Mouse (Mus musculus) hindbrain, embryonic 10.5 days (tissue): ENCODE data around the gene Mcrip1. TPM values are rescaled to one million over a fixed set of nuclear protein-coding genes. Genes with fewer than 3 reads are reported as not detected.
A peak's percentile ranks its signal among the peaks of the same experiment; 100 is the strongest.

Source experiments
- DNase-seq: peaks from one replicate; pipeline ENCODE4 v3.0.0-alpha.2; 2017; ENCODE audit warnings: low spot score
- H3K27ac ChIP-seq: fragments of 300-500 bp; sonication (generic); 2 replicates; pipeline ENCODE4 v1.5.1; 2016; ENCODE audit warnings: mild to moderate bottlenecking, moderate library complexity
- H3K27me3 ChIP-seq: fragments of 300-500 bp; sonication (generic); 2 replicates; pipeline ENCODE4 v1.6.1; 2016; ENCODE audit warnings: mild to moderate bottlenecking; ENCODE audit not compliant: poor library complexity, insufficient read depth, severe bottlenecking
- H3K36me3 ChIP-seq: fragments of 300-500 bp; sonication (generic); 2 replicates; pipeline ENCODE4 v1.6.1; 2016; ENCODE audit warnings: mild to moderate bottlenecking, moderate library complexity
- H3K4me1 ChIP-seq: fragments of 300-500 bp; sonication (generic); replicated peaks from 2 replicates; pipeline ENCODE4 v1.6.1; 2016; ENCODE audit warnings: mild to moderate bottlenecking
- H3K4me3 ChIP-seq: fragments of 300-500 bp; sonication (generic); 2 replicates; pipeline ENCODE4 v1.5.1; 2016; ENCODE audit warnings: mild to moderate bottlenecking, moderate library complexity
- H3K9me3 ChIP-seq: fragments of 300-500 bp; sonication (generic); 2 replicates; pipeline ENCODE4 v1.6.1; 2016; ENCODE audit warnings: mild to moderate bottlenecking, moderate library complexity
- WGBS: fragments of 180-500 bp; shearing (Covaris S2); methylation state at CpG from one replicate; pipeline ENCODE4 v1.1.7; 2016; 5-methylcytosine and 5-hydroxymethylcytosine counted together
- polyA plus RNA-seq: library from polyadenylated mRNA; unstranded; fragments of >200 nt; fragmentation: Nextera tagmentation; extraction: Ambion mirVana; gene quantifications from 2 replicates; pipeline ENCODE4 v1.2.1, GENCODE M21; 2016

Mcrip1 gene
- polyA plus RNA-seq, 1 experiment from 2014 or later = 261 TPM

DNA sequence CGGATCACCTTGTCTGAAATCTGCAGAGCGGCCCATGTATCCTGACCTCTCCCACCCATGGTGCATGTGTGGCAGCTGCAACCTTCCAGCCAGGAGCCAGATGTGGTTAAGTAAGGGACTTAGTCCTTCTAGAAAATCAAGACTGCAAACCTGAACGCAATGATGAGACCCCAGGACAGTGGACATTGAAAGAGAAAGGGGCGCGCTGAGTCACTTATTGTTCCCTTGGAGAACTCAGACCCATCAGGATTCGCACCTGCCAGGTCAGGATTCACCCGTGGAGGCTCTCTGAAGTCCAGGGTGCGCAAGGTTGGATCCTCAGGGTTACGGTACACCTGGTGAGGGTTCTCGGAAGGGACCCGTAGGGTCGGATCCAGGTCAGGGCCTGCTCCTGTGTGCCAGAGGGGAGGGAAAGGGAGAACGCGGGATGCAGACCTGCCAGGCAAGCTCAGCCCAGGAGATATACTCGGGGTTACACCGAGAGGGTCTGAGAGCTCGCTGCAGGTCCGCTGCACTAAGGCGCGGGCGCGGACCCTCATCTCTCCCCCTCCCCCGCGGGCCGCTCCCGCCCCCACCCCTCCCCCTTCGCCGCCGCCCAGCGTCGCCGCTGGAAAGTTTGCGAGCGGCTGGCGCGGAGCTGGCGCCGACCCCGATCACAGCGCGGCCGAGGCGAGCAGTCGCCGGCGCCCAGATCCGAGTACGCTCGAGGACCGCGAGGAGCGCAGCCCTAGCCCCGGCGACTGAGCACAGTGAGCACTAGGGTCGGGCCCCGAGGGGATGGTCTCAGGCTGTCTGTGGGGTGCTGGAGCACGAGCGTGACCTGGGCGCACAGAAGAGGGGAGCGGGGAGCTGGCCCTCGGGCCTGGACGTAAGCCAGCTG, 19.2 kb downstream of the Mcrip1 start, which contains the start of gene Gcgr:
Gcgr (plus strand) TSS at position 615 of the 880 bp plus-strand sequence.
- no peaks in the 10 kb centered on the region for H3K36me3 ChIP-seq
- DNase-seq = peak; percentile 47
- peak within 1 kb of the TSS; percentile 52 for H3K4me3 ChIP-seq
- H3K27me3 ChIP-seq = peaks cover 81% of the 10 kb centered on the region
- peaks cover 28% of the 10 kb centered on the region for H3K4me1 ChIP-seq
- H3K9me3 ChIP-seq = no peaks in the 10 kb centered on the region
- WGBS = 8% methylated on average over 62 of the region's 62 CpGs
- H3K27ac ChIP-seq = peak within 1 kb of the TSS; percentile 66

DNA sequence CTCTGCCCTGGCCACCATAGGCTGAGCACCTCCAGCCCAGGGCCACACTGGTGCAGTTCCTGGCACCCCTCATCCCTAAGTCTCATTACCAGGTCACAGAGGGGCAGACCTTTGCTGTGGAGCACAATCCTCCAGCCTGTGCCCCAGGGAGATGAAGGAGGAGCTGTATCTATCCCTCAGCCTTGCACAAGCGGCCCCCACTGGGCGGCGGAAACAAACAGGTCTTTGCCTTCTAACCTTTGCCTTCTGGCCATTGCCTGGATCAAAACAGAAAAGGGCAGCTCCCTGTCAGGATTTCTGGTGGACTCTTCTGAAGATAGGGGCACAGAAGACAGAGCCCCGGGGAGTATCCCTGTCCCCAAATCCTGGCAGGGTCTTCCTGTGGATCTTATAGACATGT, 20.6 kb downstream of the Mcrip1 start:
- H3K27ac ChIP-seq = 0 out of 2 replicates have a peak overlapping the region, but pooled peaks have one; percentile 2
- H3K27me3 ChIP-seq = peaks cover 67% of the 10 kb centered on the region
- no peak for DNase-seq
- H3K4me3 ChIP-seq = no peak overlapping the region
- H3K4me1 ChIP-seq = peaks cover 28% of the 10 kb centered on the region
- WGBS = 45% methylated on average over 4 of the region's 4 CpGs
- H3K36me3 ChIP-seq = no peaks in the 10 kb centered on the region
- H3K9me3 ChIP-seq = no peaks in the 10 kb centered on the region

DNA sequence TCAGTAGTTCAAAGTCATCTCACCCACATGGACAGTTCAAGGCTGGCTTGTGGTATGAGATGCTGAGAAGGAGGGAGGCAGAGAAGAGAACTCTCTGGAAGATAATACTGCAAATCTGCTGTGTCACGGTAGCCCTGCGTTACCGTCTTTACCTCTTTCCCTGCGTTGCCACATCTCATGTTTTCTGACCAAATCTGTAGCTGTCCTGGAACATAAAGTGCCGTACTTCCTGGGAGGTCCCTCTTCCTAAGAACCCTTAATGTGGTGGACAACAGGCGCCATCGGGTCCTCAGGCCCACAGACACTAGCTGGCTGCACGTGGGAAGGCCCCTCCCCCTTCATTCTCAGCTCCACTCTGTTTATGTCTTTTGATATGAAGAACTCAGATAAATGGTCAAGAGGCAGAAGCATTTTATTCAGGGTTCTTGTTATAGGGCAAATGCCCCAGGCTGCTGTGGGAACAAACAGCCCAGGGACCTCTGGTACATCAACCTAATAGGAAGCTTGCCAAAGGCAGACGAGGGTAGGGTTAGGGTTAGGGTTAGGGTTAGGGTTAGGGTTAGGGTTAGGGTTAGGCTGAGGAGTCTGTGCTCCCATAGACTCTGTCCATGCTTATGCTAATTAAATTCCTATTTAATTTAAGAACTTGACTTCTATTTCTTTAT, 21.7 kb downstream of the Mcrip1 start:
- H3K4me1 ChIP-seq = peaks cover 28% of the 10 kb centered on the region
- WGBS = 80% methylated on average over 9 of the region's 9 CpGs
- no peak overlapping the region for H3K27ac ChIP-seq
- H3K9me3 ChIP-seq = no peaks in the 10 kb centered on the region
- H3K4me3 ChIP-seq = no peak overlapping the region
- DNase-seq = no peak
- no peaks in the 10 kb centered on the region for H3K36me3 ChIP-seq
- H3K27me3 ChIP-seq = peaks cover 56% of the 10 kb centered on the region

DNA sequence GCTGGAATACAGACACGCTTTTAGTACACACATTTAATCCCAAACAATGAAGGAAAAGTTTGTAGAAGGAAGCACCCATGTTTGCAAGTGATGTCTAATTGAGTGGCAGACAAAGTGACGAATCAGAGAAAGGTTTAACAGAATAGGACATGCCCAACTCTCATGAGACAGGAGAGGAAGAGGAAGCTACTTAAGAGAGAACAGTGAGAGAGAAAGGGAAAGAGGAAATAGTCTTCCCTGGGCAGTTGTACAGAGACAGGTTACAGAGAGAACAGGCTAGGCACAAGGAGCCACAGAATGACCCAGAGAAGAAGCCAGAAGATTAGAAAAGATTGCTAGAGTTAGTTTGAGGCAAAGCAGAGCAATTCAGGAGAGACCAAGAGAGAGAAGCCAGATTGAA, 23.6 kb downstream of the Mcrip1 start:
- Histone ChIP-seq H3K27ac (no peak overlapping the region), H3K36me3 (no peaks in the 10 kb centered on the region), H3K4me1 (peaks cover 22% of the 10 kb centered on the region), H3K4me3 (no peak overlapping the region), H3K9me3 (no peaks in the 10 kb centered on the region), H3K27me3 (peaks cover 37% of the 10 kb centered on the region)
- DNase-seq = no peak
- 79% methylated on average over 2 of the region's 2 CpGs for WGBS

DNA sequence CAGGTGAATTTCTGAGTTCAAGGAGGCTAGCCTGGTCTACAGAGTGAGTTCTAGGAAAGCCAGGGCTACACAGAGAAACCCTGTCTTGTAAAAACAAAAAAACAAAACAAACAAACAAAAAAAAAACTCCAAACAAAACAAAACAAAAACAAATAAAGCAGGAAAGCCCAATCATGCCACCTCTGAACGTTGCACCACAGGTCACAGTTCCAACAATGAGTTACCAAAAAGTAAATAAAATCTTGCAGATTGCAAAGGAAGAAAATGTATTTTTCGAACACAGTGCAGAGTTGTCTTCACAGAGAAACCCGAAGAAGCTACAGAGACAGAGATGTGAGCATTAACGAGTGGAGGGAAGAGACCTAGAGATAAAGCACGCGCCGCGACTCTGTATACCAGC, 26.9 kb downstream of the Mcrip1 start:
- H3K36me3 ChIP-seq = no peaks in the 10 kb centered on the region
- peaks cover 15% of the 10 kb centered on the region for H3K4me1 ChIP-seq
- H3K4me3 ChIP-seq = no peak overlapping the region
- peaks cover 3% of the 10 kb centered on the region for H3K27me3 ChIP-seq
- H3K27ac ChIP-seq = no peak overlapping the region
- DNase-seq = no peak
- H3K9me3 ChIP-seq = no peaks in the 10 kb centered on the region
- 88% methylated on average over 8 of the region's 8 CpGs for WGBS

DNA sequence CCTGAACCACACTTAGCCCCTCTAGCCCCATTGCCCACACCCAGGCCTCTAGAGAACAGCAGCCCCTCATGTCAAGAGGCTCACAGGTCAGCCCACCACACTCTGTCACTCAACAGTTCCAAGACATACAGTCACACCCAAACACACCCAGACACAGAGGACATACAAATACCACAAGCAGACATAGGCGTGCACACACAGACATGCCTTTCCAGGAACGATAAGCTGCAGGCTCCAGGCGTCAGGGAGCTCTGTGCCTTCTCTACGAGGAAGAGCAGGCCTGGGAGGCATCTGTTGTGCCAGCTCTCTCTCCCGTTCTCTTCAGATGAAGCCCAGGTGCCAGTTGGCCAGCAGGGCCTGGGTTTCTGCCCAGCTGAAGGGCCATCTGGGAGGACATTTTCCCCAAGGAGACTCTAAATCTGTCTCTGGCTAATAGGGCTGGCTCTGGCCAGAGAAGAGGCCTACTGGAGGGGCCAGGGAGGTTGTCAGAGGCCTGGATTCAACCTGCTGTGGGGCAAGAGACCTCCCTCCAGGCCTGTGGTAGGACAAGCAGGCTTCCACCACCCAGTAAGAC, 28.5 kb downstream of the Mcrip1 start:
- H3K27ac ChIP-seq = no peak overlapping the region
- no peaks in the 10 kb centered on the region for H3K9me3 ChIP-seq
- no peaks in the 10 kb centered on the region for H3K36me3 ChIP-seq
- no peak overlapping the region for H3K4me3 ChIP-seq
- no peak for DNase-seq
- peaks cover 15% of the 10 kb centered on the region for H3K4me1 ChIP-seq
- 83% methylated on average over 5 of the region's 5 CpGs for WGBS
- 0 out of 2 replicates have a peak, but pooled peaks cover 5% of the 10 kb centered on the region for H3K27me3 ChIP-seq

DNA sequence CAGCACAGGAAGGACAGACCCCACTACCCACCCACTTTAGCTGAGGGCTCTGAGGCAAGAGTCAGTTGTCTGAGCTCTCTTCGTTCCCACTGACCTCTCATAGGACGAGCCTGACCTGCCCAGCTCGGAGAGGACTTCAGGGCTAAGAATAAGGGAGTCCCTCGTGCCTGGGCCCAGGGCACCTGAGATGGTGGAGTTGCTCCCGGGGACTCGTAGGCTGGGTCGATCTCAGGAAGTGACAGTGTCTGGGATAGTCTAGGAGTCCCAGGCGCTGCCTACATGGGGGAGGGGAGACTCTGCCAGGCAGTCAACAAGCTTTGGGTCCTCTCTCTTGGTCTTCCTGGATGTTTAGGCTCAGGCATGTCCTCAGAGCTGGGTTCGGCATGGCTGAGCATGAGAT, 29.0 kb downstream of the Mcrip1 start:
- WGBS = 80% methylated on average over 9 of the region's 9 CpGs
- Histone ChIP-seq H3K36me3 (no peaks in the 10 kb centered on the region), H3K4me3 (no peak overlapping the region), H3K4me1 (peaks cover 19% of the 10 kb centered on the region), H3K9me3 (no peaks in the 10 kb centered on the region), H3K27me3 (peaks cover 5% of the 10 kb centered on the region; the same call in 1 of the 2 replicates), H3K27ac (no peak overlapping the region)
- no peak for DNase-seq

DNA sequence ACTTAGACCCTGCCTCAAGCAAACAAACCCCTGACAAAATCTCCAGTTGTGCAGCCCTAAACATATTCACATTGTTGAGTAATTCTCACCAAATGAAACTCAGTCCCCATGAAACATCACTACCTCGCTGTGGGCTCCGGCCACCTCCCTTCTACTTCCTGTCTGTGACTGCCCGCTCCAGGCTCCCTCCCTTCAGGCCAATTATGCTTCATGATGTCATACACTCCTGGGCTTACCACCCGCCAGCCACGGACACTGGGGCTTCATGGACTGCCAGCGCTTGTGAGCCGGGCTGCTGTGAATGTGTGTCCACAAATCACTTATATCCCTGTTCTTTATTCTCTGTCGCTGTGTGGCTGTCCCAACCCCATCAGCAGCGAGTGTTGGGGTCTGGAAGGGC, 29.8 kb downstream of the Mcrip1 start:
- Histone ChIP-seq H3K4me3 (no peak overlapping the region), H3K27me3 (peaks cover 5% of the 10 kb centered on the region; the same call in 1 of the 2 replicates), H3K4me1 (peaks cover 21% of the 10 kb centered on the region), H3K27ac (peak overlapping the region; percentile 59; the same call in 1 of the 2 replicates), H3K36me3 (no peaks in the 10 kb centered on the region), H3K9me3 (no peaks in the 10 kb centered on the region)
- WGBS = 63% methylated on average over 9 of the region's 9 CpGs
- DNase-seq = no peak

DNA sequence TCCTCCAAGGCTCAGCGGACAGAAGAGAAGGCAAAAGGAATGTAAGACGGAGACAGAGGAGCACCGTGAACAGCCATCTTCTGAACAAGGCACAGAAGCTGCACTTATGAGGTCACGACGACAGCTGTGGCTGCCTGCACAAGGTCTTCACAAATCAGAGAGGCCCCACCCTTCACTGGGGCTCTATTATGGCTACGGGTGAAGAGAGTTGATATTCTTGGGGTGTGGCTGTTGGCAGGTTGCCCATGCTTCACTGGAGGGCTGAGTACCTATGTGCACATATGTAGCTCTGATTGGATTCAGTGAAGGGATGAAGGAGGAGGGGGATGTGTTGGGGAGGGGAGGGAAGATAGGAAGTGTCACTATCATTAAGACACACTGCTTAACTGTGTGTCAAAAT, 31.0 kb downstream of the Mcrip1 start:
- Histone ChIP-seq H3K27ac (no peak overlapping the region), H3K9me3 (no peaks in the 10 kb centered on the region), H3K36me3 (no peaks in the 10 kb centered on the region), H3K27me3 (peaks cover 5% of the 10 kb centered on the region; the same call in 1 of the 2 replicates), H3K4me3 (no peak overlapping the region), H3K4me1 (peaks cover 21% of the 10 kb centered on the region)
- 80% methylated on average over 6 of the region's 6 CpGs for WGBS
- no peak for DNase-seq

DNA sequence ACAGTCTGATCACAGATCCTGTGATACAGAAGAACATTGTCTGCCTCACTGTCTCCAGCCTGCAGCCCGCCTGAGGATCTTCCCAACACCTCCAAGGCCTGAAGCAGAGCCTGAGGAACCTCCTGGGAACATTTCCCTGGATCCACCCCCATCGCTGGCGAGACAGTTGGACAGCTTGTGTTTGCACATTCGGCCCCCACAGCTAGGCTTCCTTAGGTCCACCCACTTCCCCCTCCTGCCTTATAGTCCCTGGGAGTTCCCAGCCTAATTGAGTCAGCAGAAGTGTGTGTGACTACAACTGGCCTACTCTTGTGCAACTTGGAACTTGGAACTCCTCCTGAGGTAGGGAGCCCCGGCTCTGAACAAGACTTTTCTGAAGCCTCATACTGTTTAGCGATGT, 31.5 kb downstream of the Mcrip1 start:
- no peaks in the 10 kb centered on the region for H3K9me3 ChIP-seq
- H3K27me3 ChIP-seq = peaks cover 5% of the 10 kb centered on the region; the same call in 1 of the 2 replicates
- WGBS = 63% methylated on average over 6 of the region's 6 CpGs
- DNase-seq = no peak
- no peaks in the 10 kb centered on the region for H3K36me3 ChIP-seq
- peaks cover 24% of the 10 kb centered on the region for H3K4me1 ChIP-seq
- H3K27ac ChIP-seq = no peak overlapping the region
- H3K4me3 ChIP-seq = no peak overlapping the region

DNA sequence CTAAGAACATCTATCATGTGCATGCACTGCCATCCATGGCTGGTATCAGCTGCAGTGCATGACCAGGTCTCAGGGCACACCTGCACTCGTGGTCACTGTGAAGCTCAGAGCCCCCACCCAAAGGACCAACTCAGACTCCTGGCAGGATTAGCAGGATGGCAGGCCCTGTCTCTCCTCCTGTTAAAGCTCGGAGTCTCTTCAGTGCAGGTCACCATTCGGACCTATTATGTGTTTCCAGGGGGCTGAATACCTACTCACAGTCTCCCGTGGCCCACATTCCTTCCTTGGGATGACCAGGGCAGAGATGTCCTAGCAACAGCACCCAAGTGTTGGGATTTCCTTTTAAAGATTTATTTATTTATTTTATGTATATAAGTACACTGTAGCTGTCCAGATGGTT, 32.4 kb downstream of the Mcrip1 start:
- Histone ChIP-seq H3K4me1 (peaks cover 30% of the 10 kb centered on the region), H3K27me3 (peaks cover 5% of the 10 kb centered on the region; the same call in 1 of the 2 replicates), H3K4me3 (no peak overlapping the region), H3K27ac (no peak overlapping the region), H3K9me3 (no peaks in the 10 kb centered on the region), H3K36me3 (no peaks in the 10 kb centered on the region)
- WGBS = 74% methylated on average over 4 of the region's 4 CpGs
- no peak for DNase-seq

DNA sequence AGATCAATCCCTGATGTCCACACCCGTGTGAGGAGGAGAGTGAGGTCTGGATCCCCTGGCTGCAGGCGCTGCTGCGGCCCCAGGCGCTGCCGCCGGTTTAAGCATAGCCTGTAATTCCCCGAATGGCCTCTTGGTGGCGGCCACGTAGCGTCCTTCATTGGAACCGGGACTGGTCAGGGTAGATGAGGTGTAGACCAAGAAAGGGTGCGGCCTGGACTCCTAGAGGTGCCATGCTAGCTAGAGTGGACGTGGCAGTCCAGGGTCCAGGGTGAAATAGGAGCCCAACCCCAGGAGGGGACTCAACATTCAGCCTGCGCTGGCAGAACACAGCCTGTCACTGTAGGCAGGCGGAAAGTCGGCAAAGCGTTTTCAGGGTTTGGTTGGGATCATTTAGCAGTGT, 33.9 kb downstream of the Mcrip1 start:
- Histone ChIP-seq H3K27ac (peak overlapping the region; percentile 35; the same call in 1 of the 2 replicates), H3K36me3 (no peaks in the 10 kb centered on the region), H3K27me3 (peaks cover 5% of the 10 kb centered on the region; the same call in 1 of the 2 replicates), H3K4me1 (peaks cover 34% of the 10 kb centered on the region), H3K9me3 (no peaks in the 10 kb centered on the region), H3K4me3 (0 out of 2 replicates have a peak overlapping the region, but pooled peaks have one; percentile 20)
- WGBS = 18% methylated on average over 17 of the region's 17 CpGs
- DNase-seq = peak; percentile 89
